Mouse (Mus musculus) layer of hippocampus, adult 18-20 months (tissue): ENCODE results near the gene Gpr146. TPM values are rescaled to one million over a fixed set of nuclear protein-coding genes. Genes with fewer than 3 reads are reported as not detected.

ENCODE experiments used
- DNase-seq, 2 experiments: peaks; one replicate each; pipeline ENCODE4 v3.0.0; 2022; ENCODE audit warnings: low spot score in 2 of 2
- total RNA-seq, 2 experiments: library from RNA; stranded (reverse); gene quantifications; 2 replicates each; pipeline ENCODE4 v1.2.3; 2021

The Gpr146 gene
- total RNA-seq, 2 experiments from 2014 or later: 10.8 to 12.2 TPM

DNA sequence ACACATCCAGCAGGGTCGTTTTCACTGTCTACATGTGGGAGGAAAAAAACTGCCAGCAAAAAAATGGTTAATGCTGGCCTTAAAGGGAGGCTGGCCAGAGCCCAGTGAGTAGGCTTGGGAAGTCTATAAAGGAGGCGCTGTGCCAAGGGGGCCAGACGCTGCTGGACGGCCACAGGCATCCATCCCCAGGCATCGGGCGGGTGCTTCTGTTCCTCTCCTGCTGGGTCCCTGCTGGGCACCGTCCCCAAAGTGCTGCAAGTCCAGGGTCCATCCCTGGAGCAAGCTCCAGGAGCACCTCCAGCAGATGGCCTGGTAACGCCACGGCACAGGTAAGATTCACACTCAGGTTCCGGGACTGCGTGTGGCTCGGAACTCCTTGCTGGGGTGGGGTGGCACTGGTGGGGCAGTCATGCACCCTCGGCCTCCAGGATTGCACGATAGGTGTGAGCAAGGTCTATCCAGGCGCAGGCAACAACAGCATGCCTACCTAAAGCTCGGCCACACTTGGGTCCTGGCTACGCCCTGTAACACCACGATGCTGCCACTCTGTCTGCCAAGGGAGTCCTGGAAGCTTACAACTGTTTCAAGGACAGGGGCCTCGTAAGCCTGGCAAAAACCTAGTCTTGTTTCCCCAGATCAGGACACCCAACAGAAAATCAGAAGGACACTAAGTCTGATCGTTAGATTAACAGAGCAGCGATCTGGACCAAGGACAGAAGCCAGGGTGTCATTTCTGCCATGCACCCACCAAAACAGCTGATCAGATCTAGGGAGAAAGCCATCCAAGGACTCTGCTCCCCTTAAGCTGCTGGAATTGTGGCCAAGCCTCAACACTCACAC, 45.7 kb downstream of the Gpr146 start, which contains the start of gene Gper1:
Gper1 (plus strand) TSS at position 126 of the 840 bp plus-strand sequence.
- DNase-seq: no peak

DNA sequence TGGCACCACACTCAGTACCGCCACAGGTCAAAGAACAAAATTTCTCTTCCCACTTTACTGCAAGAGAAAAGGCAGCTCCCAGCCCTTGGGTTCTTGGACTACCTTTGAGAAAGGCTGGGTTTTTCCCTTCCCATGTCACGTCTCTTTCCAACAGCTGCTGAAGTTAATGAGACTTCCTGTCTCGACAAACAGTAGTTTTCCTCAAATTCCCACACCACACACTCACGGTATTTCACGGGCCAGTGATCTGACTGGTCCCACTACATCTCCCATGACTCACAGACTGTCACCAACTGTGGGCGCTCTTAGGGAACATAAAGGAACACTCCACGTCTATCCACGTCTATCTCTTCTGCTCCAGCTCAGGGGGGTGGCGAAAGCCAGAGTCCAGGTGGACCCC, 47.7 kb downstream of the Gpr146 start:
- DNase-seq: no peak

DNA sequence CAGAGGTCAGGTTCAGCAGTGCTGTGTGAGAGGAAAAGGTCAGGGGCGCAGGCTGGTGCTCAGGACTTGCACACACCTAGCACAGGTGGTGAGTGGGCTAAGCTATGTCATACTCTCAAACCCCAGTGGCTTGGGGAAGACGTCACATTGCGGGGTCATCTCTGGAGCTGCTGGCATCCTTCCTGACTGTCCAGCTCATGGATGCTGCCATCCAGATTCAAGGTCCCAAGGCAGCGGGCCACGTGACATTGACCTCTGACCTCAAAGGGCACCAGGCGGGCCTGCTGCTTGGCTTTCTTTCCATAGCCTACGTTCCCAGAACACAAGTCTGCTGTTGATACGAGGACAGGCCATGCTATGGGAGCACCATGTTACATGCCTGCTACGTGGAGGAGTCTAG, 49.5 kb downstream of the Gpr146 start:
- no peak for DNase-seq

DNA sequence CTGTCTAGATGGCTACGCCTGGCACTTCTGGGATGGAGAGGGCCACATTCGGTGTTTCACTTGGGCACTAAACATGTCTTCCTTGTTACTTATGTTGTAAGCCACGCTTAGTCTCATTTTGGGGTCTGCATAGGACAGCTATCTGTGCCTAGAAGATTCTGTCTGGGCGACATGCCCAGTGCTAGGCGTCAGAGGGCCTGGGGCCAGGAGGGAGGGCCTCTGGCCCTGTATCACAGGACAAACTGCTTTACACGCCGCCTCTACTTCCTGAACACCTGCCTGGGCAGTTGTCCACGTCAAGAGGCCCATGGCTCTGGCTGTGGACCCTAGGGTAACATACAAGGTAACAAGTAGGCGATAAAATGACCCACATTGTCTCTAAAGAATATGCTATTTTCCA, 50.5 kb downstream of the Gpr146 start:
- DNase-seq: no peak

DNA sequence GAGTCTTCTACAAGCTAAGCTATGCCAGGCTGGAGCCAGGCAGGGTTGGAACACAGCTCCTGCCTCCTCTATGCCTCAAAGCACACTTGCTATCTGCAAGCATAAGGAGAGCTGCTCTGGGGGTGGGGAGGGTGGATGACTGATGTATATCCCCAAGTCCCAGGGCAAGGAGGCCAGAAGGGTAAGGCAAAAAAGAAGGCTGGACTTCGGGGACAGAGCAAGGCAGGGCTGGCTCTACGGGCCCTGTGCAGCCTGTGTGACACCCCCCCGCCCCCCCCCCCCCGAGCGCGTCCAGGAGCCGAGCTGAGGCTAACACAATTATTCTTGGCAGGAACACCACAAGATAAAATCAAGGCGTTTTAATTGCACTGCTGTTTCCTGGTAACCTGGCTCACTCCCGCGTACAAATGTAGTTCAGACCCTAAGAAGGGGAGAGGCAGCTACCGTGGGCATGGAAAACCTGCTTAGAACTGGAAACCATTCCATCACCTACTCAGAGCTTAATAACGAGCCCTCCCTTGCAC, 52.4 kb downstream of the Gpr146 start:
- no peak for DNase-seq

DNA sequence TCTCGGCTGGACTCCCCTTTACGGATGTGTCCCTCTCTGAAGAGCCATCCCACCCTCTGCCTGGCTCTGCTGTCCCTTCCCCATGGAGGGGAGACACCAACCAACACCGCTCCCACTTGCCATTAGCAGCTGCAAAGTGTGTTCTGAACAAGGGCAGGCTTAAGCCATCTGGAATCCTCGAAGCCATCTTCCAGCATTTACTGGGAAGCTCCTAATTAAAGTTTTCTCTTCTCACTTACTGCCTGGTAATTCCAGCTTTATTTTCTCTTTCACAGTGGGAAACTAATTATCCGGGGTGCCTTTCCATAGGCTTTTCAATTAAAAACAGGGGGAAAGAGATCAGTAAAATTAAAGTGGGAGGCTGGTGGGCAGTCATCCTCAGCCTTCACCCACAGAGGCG, 54.8 kb downstream of the Gpr146 start:
- no peak for DNase-seq

DNA sequence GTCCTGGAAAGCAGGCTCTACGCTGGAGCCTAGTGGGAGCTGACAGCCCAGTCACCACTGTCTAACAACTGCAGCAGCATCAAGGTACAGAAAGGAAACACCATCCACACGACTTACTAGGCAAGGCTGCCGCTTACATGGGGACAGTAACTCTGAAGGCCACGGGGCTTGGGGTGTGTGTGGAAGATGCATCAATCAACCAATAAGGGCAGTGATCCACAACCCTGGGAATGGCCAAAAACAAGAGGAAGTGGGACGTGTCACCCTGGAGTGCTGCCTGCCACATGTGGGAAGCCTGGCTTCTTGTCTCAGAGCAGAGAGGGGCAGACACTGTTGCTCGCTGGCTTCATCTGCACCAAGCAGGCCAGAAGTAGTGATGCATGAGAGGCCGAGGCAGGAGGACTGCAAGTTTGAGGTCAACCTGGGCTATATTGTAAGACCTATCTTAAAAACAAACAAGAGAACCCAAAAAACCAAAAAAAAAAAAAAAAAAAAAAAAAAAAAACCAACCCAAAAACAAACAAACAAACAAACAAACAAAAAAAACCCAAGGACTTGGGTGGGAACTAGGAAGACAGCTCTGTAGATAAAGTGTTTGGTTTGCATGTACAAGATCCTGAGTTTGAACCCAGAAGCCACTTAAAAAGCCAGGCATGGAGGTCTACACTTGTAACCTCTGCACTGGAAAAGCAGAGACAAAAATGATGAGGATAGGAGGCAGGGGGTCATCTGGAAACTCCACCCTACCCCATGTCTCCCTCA, 55.4 kb downstream of the Gpr146 start:
- DNase-seq: no peak

DNA sequence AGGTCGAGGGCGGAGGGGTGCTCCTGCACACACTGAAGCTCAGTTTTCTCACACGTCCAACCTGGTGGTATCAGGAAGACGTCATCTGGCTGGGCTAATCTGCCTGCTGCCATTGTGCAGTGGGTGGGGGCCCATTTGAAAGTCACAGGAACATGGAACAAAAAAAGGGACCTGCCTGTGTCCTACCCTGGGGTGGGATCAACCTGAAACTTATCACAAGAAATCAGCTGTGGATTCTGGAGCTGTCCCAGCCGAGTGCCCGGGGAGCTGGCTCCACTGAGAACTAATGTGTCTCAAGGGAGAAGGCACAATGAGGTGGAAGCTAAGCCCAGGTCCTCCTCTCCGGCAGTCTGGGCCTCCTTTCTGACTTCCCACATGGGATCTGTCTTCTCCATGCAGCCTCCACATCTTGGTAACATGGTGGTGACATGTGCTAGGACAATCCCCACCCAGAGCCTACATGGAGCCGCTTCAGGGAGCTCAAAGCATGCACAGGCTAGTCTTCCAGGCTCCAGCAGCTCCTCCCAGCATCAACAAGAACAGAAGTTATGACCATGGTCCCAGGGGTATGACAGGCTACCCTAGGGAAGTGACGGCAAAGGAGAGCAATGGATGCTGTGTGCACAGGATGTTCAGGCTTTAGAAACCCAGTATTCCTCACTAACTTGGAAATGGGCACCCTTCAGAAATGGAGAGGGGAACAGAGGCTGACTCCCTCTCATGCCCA, 56.5 kb downstream of the Gpr146 start:
- DNase-seq: no peak

DNA sequence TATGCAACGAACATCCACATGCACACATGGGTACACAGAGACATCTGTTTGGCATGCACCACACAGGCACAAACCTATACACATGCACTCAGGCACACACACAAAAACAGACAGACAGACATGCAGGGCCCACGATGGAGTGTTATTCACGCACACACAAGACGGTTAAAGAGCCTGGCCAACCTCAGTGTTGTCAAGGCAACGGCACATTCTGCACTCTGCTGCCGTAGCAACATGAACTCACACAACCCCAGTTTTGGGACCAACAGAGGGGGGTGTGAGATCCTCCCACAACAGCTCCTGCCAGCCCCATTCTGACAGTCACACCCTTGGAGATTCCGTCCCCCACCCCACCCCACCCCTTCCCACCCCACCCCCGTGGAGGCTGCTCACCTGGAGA, 57.4 kb downstream of the Gpr146 start:
- peak; percentile 80 to 92 for DNase-seq

DNA sequence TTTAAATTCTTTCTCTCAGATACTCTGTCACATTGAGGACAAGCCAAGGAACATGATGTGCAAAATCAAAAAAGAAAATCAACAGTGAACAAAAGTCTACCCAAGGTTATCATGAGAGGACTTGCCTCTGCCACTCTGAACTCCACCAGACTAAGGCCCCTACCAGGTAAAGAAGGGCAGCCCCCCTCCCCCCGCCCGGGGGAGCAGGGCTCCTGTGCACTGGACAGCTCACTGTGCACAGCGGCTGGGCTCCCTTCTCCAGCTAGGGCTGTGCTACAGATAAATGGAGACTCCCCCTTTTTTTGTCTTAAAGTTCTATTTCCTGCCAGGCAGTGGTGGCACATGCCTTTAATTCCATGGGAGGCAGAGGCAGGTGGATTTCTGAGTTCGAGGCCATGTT, 60.3 kb downstream of the Gpr146 start:
- no peak for DNase-seq

DNA sequence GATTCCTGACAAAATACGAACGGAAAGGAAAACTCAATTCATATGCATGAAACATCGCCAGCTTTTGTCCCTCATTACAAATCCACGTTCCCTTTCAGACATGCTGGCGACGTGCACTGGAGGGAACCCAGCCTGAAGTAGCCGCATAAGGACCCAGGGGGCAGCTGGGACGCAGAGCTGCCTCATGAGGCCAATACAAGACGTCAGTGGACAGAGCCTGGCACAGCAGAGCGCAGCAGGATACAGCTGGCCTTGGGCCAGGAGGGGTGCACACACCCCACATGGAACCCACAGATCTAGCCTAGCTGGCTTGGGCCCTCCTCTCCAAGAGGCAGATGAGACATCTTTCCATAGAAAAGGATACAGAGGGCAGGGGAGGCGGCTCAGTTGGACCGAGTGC, 60.9 kb downstream of the Gpr146 start:
- DNase-seq: no peak

DNA sequence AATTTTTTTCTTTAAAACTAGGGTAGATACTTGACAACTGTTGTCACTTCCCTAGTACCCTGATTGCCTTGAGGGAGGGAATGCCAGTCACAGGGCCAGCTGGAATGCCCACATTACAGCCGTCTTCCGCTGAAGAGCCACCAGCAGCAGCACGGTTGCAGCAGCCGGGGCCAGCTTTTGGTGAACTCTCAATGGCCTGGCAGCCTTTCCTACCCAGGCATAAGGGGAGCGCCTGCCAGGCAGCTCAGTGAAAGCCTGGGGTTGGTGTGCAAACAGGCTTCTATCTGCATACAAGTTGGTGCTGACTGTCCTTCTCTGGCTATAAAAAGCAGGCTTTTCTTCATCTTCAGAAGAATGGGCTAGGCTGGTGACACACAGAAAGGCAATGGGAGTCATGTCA, 63.0 kb downstream of the Gpr146 start:
- DNase-seq: no peak

DNA sequence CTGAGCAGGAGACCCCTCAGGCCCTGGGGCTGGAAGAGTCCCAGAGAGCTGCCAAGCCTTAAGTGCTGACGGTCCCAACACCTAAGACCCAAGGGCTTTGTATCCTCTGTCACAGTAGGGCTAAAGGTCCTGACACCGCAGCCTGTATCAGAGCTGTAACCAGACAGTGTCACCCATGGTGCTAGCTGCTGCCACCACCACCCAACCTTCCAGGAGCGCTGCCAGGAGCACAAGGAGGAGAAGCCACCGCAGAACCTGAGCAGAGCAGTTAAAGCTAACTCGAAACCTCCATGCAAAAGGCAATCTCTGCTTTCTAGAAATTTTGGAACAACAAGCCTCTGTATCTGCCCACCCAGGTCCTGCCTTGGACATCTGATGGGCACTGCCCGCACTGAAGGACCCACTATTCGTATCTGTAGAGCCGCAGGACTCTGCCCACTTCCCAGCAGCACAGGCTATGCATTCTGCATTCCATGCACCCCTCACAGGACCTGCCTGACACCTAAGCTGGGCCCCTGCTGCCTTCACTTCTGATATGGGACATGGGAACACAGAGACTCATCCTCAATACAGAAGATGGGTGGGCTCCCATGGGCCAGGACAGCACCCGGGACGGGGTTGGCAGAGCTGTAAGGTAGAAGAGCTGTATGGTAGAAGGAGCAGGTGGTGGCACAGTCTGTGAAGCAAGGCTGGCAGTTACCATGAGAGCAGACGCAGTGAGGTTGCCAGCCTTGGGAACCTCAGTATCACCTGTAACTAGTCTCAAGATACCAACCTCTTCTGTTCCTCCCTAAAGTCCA, 63.6 kb downstream of the Gpr146 start:
- no peak for DNase-seq

DNA sequence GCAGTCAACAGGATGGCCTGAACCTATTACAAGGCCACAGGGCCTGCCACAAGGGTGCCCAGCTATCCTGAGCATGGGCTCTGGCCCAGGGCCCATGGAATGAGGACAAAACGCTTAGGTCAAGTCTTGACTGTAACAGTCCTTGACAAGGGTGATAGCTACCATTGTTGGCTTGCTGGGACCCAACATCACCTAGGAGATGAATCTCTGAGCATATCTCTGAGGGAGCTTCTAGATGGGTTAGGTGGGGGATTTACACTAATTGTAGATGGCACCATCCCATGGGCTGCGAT, 64.2 kb downstream of the Gpr146 start:
- no peak for DNase-seq

DNA sequence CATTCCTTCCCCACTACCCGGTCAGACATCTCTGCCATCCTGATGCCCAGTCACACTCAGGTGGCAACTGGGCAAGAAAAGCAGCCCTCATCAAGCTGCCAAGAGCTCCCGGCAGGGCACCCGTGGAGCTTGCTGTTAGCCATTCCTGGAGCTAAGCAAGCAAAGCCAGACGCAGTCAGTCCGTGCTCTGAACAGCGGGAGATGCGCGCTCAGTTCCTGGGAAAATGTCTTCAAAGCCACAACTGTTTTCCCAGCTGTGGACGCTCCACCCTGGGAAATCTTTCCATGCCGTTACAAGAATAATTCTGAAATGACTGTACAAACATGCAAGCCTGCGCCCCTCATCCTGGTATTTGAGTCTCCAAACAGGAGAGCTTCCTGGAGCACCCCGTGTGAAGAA, 64.9 kb downstream of the Gpr146 start:
- no peak for DNase-seq

DNA sequence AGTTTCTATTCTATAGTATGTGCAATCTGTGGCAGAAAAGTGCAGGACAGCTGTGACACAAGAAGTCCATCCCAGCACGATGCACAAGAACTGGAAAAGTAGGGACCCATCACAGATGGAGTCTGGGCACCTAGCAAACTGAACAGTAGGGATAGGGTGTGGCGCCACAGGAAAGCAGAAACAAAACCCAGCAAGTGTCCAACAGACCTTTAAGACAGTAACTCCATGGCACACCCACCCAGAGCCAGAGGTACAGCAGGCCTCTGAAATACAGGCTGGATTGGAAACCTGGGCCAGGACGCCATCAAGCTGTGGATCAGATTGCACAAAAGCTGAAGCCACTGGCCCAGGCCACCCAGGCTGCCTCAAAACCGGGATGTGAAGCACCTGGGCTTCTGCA, 65.5 kb downstream of the Gpr146 start:
- no peak for DNase-seq

DNA sequence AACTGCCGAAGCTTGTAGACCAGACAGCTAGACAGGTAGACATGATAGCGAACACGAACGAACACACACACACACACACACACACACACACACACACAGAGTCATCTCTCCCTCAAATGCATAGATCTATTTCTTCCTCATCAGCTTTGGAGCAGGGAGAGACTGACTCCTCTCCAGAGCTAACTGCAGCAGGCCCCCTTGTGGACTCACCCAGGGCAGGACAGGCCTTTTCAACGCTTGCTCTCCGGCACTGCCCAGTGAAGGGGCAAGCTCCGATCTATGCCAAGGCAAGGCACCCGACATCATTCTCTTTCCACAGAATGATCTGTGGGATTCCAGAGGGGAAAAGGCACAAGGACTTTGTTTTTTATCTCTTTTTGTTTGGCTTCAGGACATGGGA, 67.8 kb downstream of the Gpr146 start:
- DNase-seq: no peak
